Mouse (Mus musculus): ENCODE data around the gene Fank1. TPM values are rescaled to one million over a fixed set of nuclear protein-coding genes. Genes with fewer than 3 reads are reported as not detected.

Fank1 gene
- 0.47 TPM for polyA plus RNA-seq (2012; fragmentation: generic; extraction: Trizol)
- long read RNA-seq, experiment 1, result 0 reads
- long read RNA-seq, experiment 2, partial matches to known transcripts, result 0 of 1 reads
- long read RNA-seq, experiment 2, other reads (novel, unspliced or antisense), result 1 of 1 reads

- peaks cover 5% of the 10 kb centered on the region for H3K79me3 ChIP-seq (ENCODE audit: low read depth)
- peak within 1 kb of the TSS; percentile 44 for H3K4me3 ChIP-seq (ENCODE audit: insufficient read depth, poor library complexity, severe bottlenecking)
- peaks cover 40% of the 10 kb centered on the region for H3K79me2 ChIP-seq (ENCODE audit: control insufficient read depth, insufficient read depth)
- TF ChIP-seq MYOD1 (IDR thresholded peaks at IDR 0.05; ENCODE audit: control insufficient read depth, insufficient read length, low read depth) (no peak), CTCF (IDR thresholded peaks at IDR 0.05; ENCODE audit: control insufficient read depth, insufficient read depth, insufficient read length) (no peak), USF1 (IDR thresholded peaks at IDR 0.05; ENCODE audit: low read depth) (no peak), FOSL1 (IDR thresholded peaks at IDR 0.05; ENCODE audit: insufficient read depth, low read length, poor library complexity, severe bottlenecking) (no peak), MYOG (IDR thresholded peaks at IDR 0.05; ENCODE audit: control insufficient read depth, extremely low read depth, insufficient read length) (no peak), CEBPB (IDR thresholded peaks at IDR 0.05; ENCODE audit: low read depth) (no peak), MAX (IDR thresholded peaks at IDR 0.05) (no peak)
- H3K27me3 ChIP-seq (ENCODE audit: control insufficient read depth, insufficient read depth, insufficient read length), result no peaks in the 10 kb centered on the region
- peak within 1 kb of the TSS; percentile 80 for H3ac ChIP-seq (ENCODE audit: control insufficient read depth, insufficient read length, low read depth)
- no peaks in the 10 kb centered on the region for H3K36me3 ChIP-seq (ENCODE audit: control insufficient read depth, insufficient read depth)
Measured at GRCm38 (mm10) chr7:133776626-133776996, at the start of gene Fank1. TSS of gene Fank1 (plus strand) at chr7:133776861.

- Histone ChIP-seq H3ac (ENCODE audit: control insufficient read depth, insufficient read length, low read depth) (no peak overlapping the region), H3K79me3 (ENCODE audit: low read depth) (no peaks in the 10 kb centered on the region), H3K4me3 (ENCODE audit: insufficient read depth, poor library complexity, severe bottlenecking) (no peak overlapping the region), H3K36me3 (ENCODE audit: control insufficient read depth, insufficient read depth) (peaks cover 14% of the 10 kb centered on the region), H3K27me3 (ENCODE audit: control insufficient read depth, insufficient read depth, insufficient read length) (no peaks in the 10 kb centered on the region), H3K79me2 (ENCODE audit: control insufficient read depth, insufficient read depth) (no peaks in the 10 kb centered on the region)
- TF ChIP-seq FOSL1 (IDR thresholded peaks at IDR 0.05; ENCODE audit: insufficient read depth, low read length, poor library complexity, severe bottlenecking) (no peak), USF1 (IDR thresholded peaks at IDR 0.05; ENCODE audit: low read depth) (no peak), MYOG (IDR thresholded peaks at IDR 0.05; ENCODE audit: control insufficient read depth, extremely low read depth, insufficient read length) (no peak), MYOD1 (IDR thresholded peaks at IDR 0.05; ENCODE audit: control insufficient read depth, insufficient read length, low read depth) (no peak), CEBPB (IDR thresholded peaks at IDR 0.05; ENCODE audit: low read depth) (no peak), CTCF (IDR thresholded peaks at IDR 0.05; ENCODE audit: control insufficient read depth, insufficient read depth, insufficient read length) (no peak), MAX (IDR thresholded peaks at IDR 0.05) (no peak)
Measured at GRCm38 (mm10) chr7:133727027-133727426, 49.6 kb upstream of the Fank1 start.

GRCm38 (mm10) chr7:133729351-133729750, 47.3 kb upstream of the Fank1 start:
- no peak overlapping the region for H3K4me3 ChIP-seq (ENCODE audit: insufficient read depth, poor library complexity, severe bottlenecking)
- no peaks in the 10 kb centered on the region for H3K79me3 ChIP-seq (ENCODE audit: low read depth)
- peaks cover 16% of the 10 kb centered on the region for H3K36me3 ChIP-seq (ENCODE audit: control insufficient read depth, insufficient read depth)
- no peak overlapping the region for H3ac ChIP-seq (ENCODE audit: control insufficient read depth, insufficient read length, low read depth)
- no peaks in the 10 kb centered on the region for H3K79me2 ChIP-seq (ENCODE audit: control insufficient read depth, insufficient read depth)
- TF ChIP-seq CTCF (IDR thresholded peaks at IDR 0.05; ENCODE audit: control insufficient read depth, insufficient read depth, insufficient read length) (no peak), CEBPB (IDR thresholded peaks at IDR 0.05; ENCODE audit: low read depth) (no peak), MYOD1 (IDR thresholded peaks at IDR 0.05; ENCODE audit: control insufficient read depth, insufficient read length, low read depth) (no peak), MAX (IDR thresholded peaks at IDR 0.05) (no peak), USF1 (IDR thresholded peaks at IDR 0.05; ENCODE audit: low read depth) (no peak), FOSL1 (IDR thresholded peaks at IDR 0.05; ENCODE audit: insufficient read depth, low read length, poor library complexity, severe bottlenecking) (no peak), MYOG (IDR thresholded peaks at IDR 0.05; ENCODE audit: control insufficient read depth, extremely low read depth, insufficient read length) (no peak)
- no peaks in the 10 kb centered on the region for H3K27me3 ChIP-seq (ENCODE audit: control insufficient read depth, insufficient read depth, insufficient read length)

- Histone ChIP-seq H3K4me3 (ENCODE audit: insufficient read depth, poor library complexity, severe bottlenecking) (no peak overlapping the region), H3K79me3 (ENCODE audit: low read depth) (no peaks in the 10 kb centered on the region), H3ac (ENCODE audit: control insufficient read depth, insufficient read length, low read depth) (no peak overlapping the region), H3K79me2 (ENCODE audit: control insufficient read depth, insufficient read depth) (no peaks in the 10 kb centered on the region), H3K27me3 (ENCODE audit: control insufficient read depth, insufficient read depth, insufficient read length) (no peaks in the 10 kb centered on the region), H3K36me3 (ENCODE audit: control insufficient read depth, insufficient read depth) (peaks cover 8% of the 10 kb centered on the region)
- TF ChIP-seq MYOD1 (IDR thresholded peaks at IDR 0.05; ENCODE audit: control insufficient read depth, insufficient read length, low read depth) (peak; percentile 81), MAX (IDR thresholded peaks at IDR 0.05) (no peak), USF1 (IDR thresholded peaks at IDR 0.05; ENCODE audit: low read depth) (no peak)
Measured at GRCm38 (mm10) chr7:133730324-133731191, 46.1 kb upstream of the Fank1 start.

- Histone ChIP-seq H3ac (ENCODE audit: control insufficient read depth, insufficient read length, low read depth) (no peak overlapping the region), H3K27me3 (ENCODE audit: control insufficient read depth, insufficient read depth, insufficient read length) (no peaks in the 10 kb centered on the region), H3K79me3 (ENCODE audit: low read depth) (no peaks in the 10 kb centered on the region), H3K79me2 (ENCODE audit: control insufficient read depth, insufficient read depth) (no peaks in the 10 kb centered on the region), H3K4me3 (ENCODE audit: insufficient read depth, poor library complexity, severe bottlenecking) (no peak overlapping the region), H3K36me3 (ENCODE audit: control insufficient read depth, insufficient read depth) (peaks cover 8% of the 10 kb centered on the region)
- TF ChIP-seq MYOD1 (IDR thresholded peaks at IDR 0.05; ENCODE audit: control insufficient read depth, insufficient read length, low read depth), result peak; percentile 16
- no peak for TF ChIP-seq MYOG (IDR thresholded peaks at IDR 0.05; ENCODE audit: control insufficient read depth, extremely low read depth, insufficient read length)
Measured at GRCm38 (mm10) chr7:133731971-133732645, 44.6 kb upstream of the Fank1 start.
